Mouse (Mus musculus): ENCODE measurements around the gene Cbx7. TPM values are rescaled to one million over a fixed set of nuclear protein-coding genes. Genes with fewer than 3 reads are reported as not detected.
"Not testable (repeated sequence)": the region's sequence is repeated elsewhere in the genome, so short reads cannot be mapped to it uniquely, and the experiment has no call there.

The Cbx7 gene
- total RNA-seq, 2 experiments from 2014 or later: 2.5 to 6.8 TPM

GRCm38 (mm10) chr15:79933052-79933669 is 37.8 kb downstream of the Cbx7 start:
- ATAC-seq (replicated peaks; ENCODE audit: low FRiP score, low TSS enrichment, poor library complexity, severe bottlenecking): no peak

GRCm38 (mm10) chr15:79932323-79932987 is 38.5 kb downstream of the Cbx7 start:
- ATAC-seq (replicated peaks; ENCODE audit: low FRiP score, low TSS enrichment, poor library complexity, severe bottlenecking): peak; percentile 72

- no peak for ATAC-seq (replicated peaks; ENCODE audit: low FRiP score, low TSS enrichment, poor library complexity, severe bottlenecking)
Measured at GRCm38 (mm10) chr15:79931496-79932141, 39.3 kb downstream of the Cbx7 start.

GRCm38 (mm10) chr15:79929734-79930133 is 41.2 kb downstream of the Cbx7 start:
- ATAC-seq (replicated peaks; ENCODE audit: low FRiP score, low TSS enrichment, poor library complexity, severe bottlenecking): no peak

- no peak for ATAC-seq (replicated peaks; ENCODE audit: low FRiP score, low TSS enrichment, poor library complexity, severe bottlenecking)
Measured at GRCm38 (mm10) chr15:79928736-79929135, 42.2 kb downstream of the Cbx7 start.

GRCm38 (mm10) chr15:79928316-79928715 is 42.6 kb downstream of the Cbx7 start:
- ATAC-seq (replicated peaks; ENCODE audit: low FRiP score, low TSS enrichment, poor library complexity, severe bottlenecking): no peak

- peak; percentile 94 for ATAC-seq (replicated peaks; ENCODE audit: low FRiP score, low TSS enrichment, poor library complexity, severe bottlenecking)
Measured at GRCm38 (mm10) chr15:79927637-79928122, 43.2 kb downstream of the Cbx7 start.

- ATAC-seq (replicated peaks; ENCODE audit: low FRiP score, low TSS enrichment, poor library complexity, severe bottlenecking): no peak
Measured at GRCm38 (mm10) chr15:79926856-79927416, 44.0 kb downstream of the Cbx7 start.

GRCm38 (mm10) chr15:79919787-79920186 is 51.1 kb downstream of the Cbx7 start:
- ATAC-seq (replicated peaks; ENCODE audit: low FRiP score, low TSS enrichment, poor library complexity, severe bottlenecking): 0 out of 2 replicates have a peak, but pooled peaks have one; percentile 32

- ATAC-seq (replicated peaks; ENCODE audit: low FRiP score, low TSS enrichment, poor library complexity, severe bottlenecking): no peak
Measured at GRCm38 (mm10) chr15:79918485-79918884, 52.4 kb downstream of the Cbx7 start.

- no peak for ATAC-seq (replicated peaks; ENCODE audit: low FRiP score, low TSS enrichment, poor library complexity, severe bottlenecking)
Measured at GRCm38 (mm10) chr15:79917111-79917720, 53.7 kb downstream of the Cbx7 start.

GRCm38 (mm10) chr15:79916150-79916549 is 54.8 kb downstream of the Cbx7 start:
- no peak for ATAC-seq (replicated peaks; ENCODE audit: low FRiP score, low TSS enrichment, poor library complexity, severe bottlenecking)

- no peak for ATAC-seq (replicated peaks; ENCODE audit: low FRiP score, low TSS enrichment, poor library complexity, severe bottlenecking)
Measured at GRCm38 (mm10) chr15:79914357-79914756, 56.6 kb downstream of the Cbx7 start.

- ATAC-seq (replicated peaks; ENCODE audit: low FRiP score, low TSS enrichment, poor library complexity, severe bottlenecking): no peak
Measured at GRCm38 (mm10) chr15:79913761-79914346, 57.1 kb downstream of the Cbx7 start.

GRCm38 (mm10) chr15:79911339-79911738 is 59.6 kb downstream of the Cbx7 start:
- no peak for ATAC-seq (replicated peaks; ENCODE audit: low FRiP score, low TSS enrichment, poor library complexity, severe bottlenecking)

- not testable (repeated sequence) for ATAC-seq (replicated peaks; ENCODE audit: low FRiP score, low TSS enrichment, poor library complexity, severe bottlenecking)
Measured at GRCm38 (mm10) chr15:79910812-79911211, 60.1 kb downstream of the Cbx7 start.

GRCm38 (mm10) chr15:79909006-79909405 is 61.9 kb downstream of the Cbx7 start:
- ATAC-seq (replicated peaks; ENCODE audit: low FRiP score, low TSS enrichment, poor library complexity, severe bottlenecking): not testable (repeated sequence)

GRCm38 (mm10) chr15:79906855-79907254 is 64.1 kb downstream of the Cbx7 start:
- ATAC-seq (replicated peaks; ENCODE audit: low FRiP score, low TSS enrichment, poor library complexity, severe bottlenecking): 0 out of 2 replicates have a peak, but pooled peaks have one; percentile 36

- ATAC-seq (replicated peaks; ENCODE audit: low FRiP score, low TSS enrichment, poor library complexity, severe bottlenecking): no peak
Measured at GRCm38 (mm10) chr15:79905211-79905610, 65.7 kb downstream of the Cbx7 start.

All from megakaryocyte-erythroid progenitor cell, adult 5-6 weeks (primary cell).